Mouse (Mus musculus): ENCODE results near the gene Rhbdf1. TPM values are rescaled to one million over a fixed set of nuclear protein-coding genes. Genes with fewer than 3 reads are reported as not detected.
A peak's percentile ranks its signal among the peaks of the same experiment; 100 is the strongest.

Rhbdf1 gene
- not detected in 2 replicates for polyA plus RNA-seq (2012; ENCODE audit: insufficient read depth, insufficient read length, low replicate concordance, missing spikeins)

DNA sequence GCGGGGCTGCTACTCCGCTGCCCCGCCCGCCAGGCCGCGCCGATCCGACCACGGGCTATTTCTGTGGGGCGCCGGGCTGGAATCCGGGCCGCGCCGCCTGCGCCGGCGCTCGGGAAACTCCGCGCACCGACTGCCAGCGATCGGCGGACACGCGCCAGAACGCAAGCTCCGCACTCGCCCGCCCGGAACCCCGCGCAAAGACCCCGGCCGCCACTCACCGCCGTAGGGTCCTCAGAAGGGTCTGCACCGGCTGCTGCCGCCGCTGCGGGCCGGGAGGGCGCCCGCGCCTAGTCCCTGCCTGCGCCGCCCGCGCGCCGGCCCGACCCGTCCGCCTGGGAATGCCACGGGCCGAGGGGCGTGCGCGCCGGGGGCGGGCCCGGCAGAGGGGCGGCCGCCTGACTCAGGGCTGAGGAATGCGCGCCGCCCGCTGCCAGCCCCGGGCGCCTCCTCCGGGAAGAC, at the start of gene Rhbdf1:
Gene Rhbdf1 (minus strand): TSS at position 350 of the 459 bp plus-strand sequence.
- under 1% methylated on average over 72 of the region's 72 CpGs for WGBS
- Histone ChIP-seq H3K27ac (ENCODE audit: insufficient read depth, low read depth, low read length) (peak within 1 kb of the TSS; percentile 33), H3K4me1 (ENCODE audit: control insufficient read depth, insufficient read depth, low read length) (peaks cover 37% of the 10 kb centered on the region), H3K4me3 (ENCODE audit: insufficient read depth, low read depth, low read length) (peak within 1 kb of the TSS; percentile 72)
- no peak for TF ChIP-seq CTCF (IDR thresholded peaks at IDR 0.05; ENCODE audit: insufficient read depth, low read depth, low read length)
- TF ChIP-seq POLR2A (IDR thresholded peaks at IDR 0.05; ENCODE audit: insufficient read depth, low read depth, low read length), result no peak

DNA sequence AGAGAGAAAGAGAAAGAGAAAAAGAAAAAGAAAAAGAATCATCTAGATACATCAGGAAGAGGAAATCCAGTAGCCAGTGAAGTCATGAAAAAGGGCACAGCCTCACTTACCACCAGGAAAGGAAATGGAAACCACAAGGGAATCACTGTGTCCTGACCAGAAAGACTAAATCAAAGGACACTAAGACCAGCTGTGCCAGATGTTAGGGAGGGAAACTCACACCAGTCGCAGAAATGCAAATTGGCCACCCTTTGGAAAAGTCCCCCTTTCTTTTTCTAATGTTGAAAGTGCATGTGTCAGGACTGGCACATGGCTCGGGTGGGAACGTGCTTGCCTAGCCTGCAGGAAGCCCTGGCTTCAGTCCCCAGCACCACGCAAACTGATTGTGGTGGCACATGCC, 49.1 kb upstream of the Rhbdf1 start:
- H3K27ac ChIP-seq (ENCODE audit: insufficient read depth, low read depth, low read length), result no peak overlapping the region
- WGBS, result 36% methylated on average over 4 of the region's 4 CpGs
- H3K4me1 ChIP-seq (ENCODE audit: control insufficient read depth, insufficient read depth, low read length), result peaks cover 5% of the 10 kb centered on the region
- TF ChIP-seq POLR2A (IDR thresholded peaks at IDR 0.05; ENCODE audit: insufficient read depth, low read depth, low read length) (no peak), CTCF (IDR thresholded peaks at IDR 0.05; ENCODE audit: insufficient read depth, low read depth, low read length) (no peak)
- no peak overlapping the region for H3K4me3 ChIP-seq (ENCODE audit: insufficient read depth, low read depth, low read length)

DNA sequence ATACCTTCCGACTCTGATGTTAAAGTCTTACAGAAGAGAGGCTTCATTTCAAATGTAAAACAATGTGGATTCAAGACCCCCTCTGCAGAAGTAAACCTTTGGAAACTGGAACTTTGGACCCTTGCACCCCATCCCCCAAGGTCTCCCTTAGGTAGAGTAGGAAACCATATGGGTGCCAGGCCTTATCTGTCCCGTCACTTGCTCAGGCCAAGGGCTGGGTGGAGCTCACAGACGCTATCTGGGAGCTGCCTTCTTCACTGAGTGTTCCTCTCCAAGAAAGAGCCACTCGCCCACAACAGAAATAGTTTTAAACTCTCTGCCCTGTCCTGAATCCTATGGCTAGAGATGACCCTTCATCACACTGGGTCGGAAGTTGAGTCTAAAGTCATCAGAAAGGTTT, 46.9 kb upstream of the Rhbdf1 start:
- TF ChIP-seq POLR2A (IDR thresholded peaks at IDR 0.05; ENCODE audit: insufficient read depth, low read depth, low read length), result no peak
- TF ChIP-seq CTCF (IDR thresholded peaks at IDR 0.05; ENCODE audit: insufficient read depth, low read depth, low read length), result no peak
- H3K27ac ChIP-seq (ENCODE audit: insufficient read depth, low read depth, low read length), result no peak overlapping the region
- peaks cover 8% of the 10 kb centered on the region for H3K4me1 ChIP-seq (ENCODE audit: control insufficient read depth, insufficient read depth, low read length)
- H3K4me3 ChIP-seq (ENCODE audit: insufficient read depth, low read depth, low read length), result no peak overlapping the region
- WGBS, result 91% methylated on average over 5 of the region's 5 CpGs

- 18% methylated on average over 5 of the region's 5 CpGs for WGBS
- Histone ChIP-seq H3K4me3 (ENCODE audit: insufficient read depth, low read depth, low read length) (no peak overlapping the region), H3K4me1 (ENCODE audit: control insufficient read depth, insufficient read depth, low read length) (peaks cover 8% of the 10 kb centered on the region), H3K27ac (ENCODE audit: insufficient read depth, low read depth, low read length) (0 out of 2 replicates have a peak overlapping the region, but pooled peaks have one; percentile 22)
- no peak for TF ChIP-seq POLR2A (IDR thresholded peaks at IDR 0.05; ENCODE audit: insufficient read depth, low read depth, low read length)
- TF ChIP-seq CTCF (IDR thresholded peaks at IDR 0.05; ENCODE audit: insufficient read depth, low read depth, low read length), result no peak
Measured at GRCm38 (mm10) chr11:32267964-32268363, 45.9 kb upstream of the Rhbdf1 start.

- WGBS, result under 1% methylated on average over 54 of the region's 54 CpGs
- H3K4me1 ChIP-seq (ENCODE audit: control insufficient read depth, insufficient read depth, low read length), result peaks cover 8% of the 10 kb centered on the region
- peak within 1 kb of the TSS; percentile 76 for H3K4me3 ChIP-seq (ENCODE audit: insufficient read depth, low read depth, low read length)
- H3K27ac ChIP-seq (ENCODE audit: insufficient read depth, low read depth, low read length), result peak within 1 kb of the TSS; percentile 85
- TF ChIP-seq CTCF (IDR thresholded peaks at IDR 0.05; ENCODE audit: insufficient read depth, low read depth, low read length), result no peak
- peak; percentile 97 for TF ChIP-seq POLR2A (IDR thresholded peaks at IDR 0.05; ENCODE audit: insufficient read depth, low read depth, low read length)
Measured at GRCm38 (mm10) chr11:32267188-32267884, 45.2 kb upstream of the Rhbdf1 start, which contains the start of gene Nprl3. Nprl3 (minus strand) TSS chr11:32267707.

- 9% methylated on average over 6 of the region's 6 CpGs for WGBS
- TF ChIP-seq POLR2A (IDR thresholded peaks at IDR 0.05; ENCODE audit: insufficient read depth, low read depth, low read length) (no peak), CTCF (IDR thresholded peaks at IDR 0.05; ENCODE audit: insufficient read depth, low read depth, low read length) (no peak)
- Histone ChIP-seq H3K4me1 (ENCODE audit: control insufficient read depth, insufficient read depth, low read length) (peaks cover 8% of the 10 kb centered on the region), H3K4me3 (ENCODE audit: insufficient read depth, low read depth, low read length) (peak overlapping the region; percentile 76), H3K27ac (ENCODE audit: insufficient read depth, low read depth, low read length) (peak overlapping the region; percentile 85)
Measured at GRCm38 (mm10) chr11:32266776-32267175, 44.7 kb upstream of the Rhbdf1 start.

- no peak for TF ChIP-seq CTCF (IDR thresholded peaks at IDR 0.05; ENCODE audit: insufficient read depth, low read depth, low read length)
- no peak for TF ChIP-seq POLR2A (IDR thresholded peaks at IDR 0.05; ENCODE audit: insufficient read depth, low read depth, low read length)
- H3K4me3 ChIP-seq (ENCODE audit: insufficient read depth, low read depth, low read length), result no peak overlapping the region
- H3K27ac ChIP-seq (ENCODE audit: insufficient read depth, low read depth, low read length), result no peak overlapping the region
- H3K4me1 ChIP-seq (ENCODE audit: control insufficient read depth, insufficient read depth, low read length), result peaks cover 8% of the 10 kb centered on the region
- WGBS, result 95% methylated on average over 6 of the region's 6 CpGs
Measured at GRCm38 (mm10) chr11:32266194-32266593, 44.1 kb upstream of the Rhbdf1 start.

GRCm38 (mm10) chr11:32265117-32265738, 43.1 kb upstream of the Rhbdf1 start:
- WGBS, result 92% methylated on average over 3 of the region's 3 CpGs
- no peak overlapping the region for H3K27ac ChIP-seq (ENCODE audit: insufficient read depth, low read depth, low read length)
- H3K4me1 ChIP-seq (ENCODE audit: control insufficient read depth, insufficient read depth, low read length), result peaks cover 8% of the 10 kb centered on the region
- no peak overlapping the region for H3K4me3 ChIP-seq (ENCODE audit: insufficient read depth, low read depth, low read length)
- no peak for TF ChIP-seq POLR2A (IDR thresholded peaks at IDR 0.05; ENCODE audit: insufficient read depth, low read depth, low read length)
